Mouse (Mus musculus): ENCODE results near the gene Cdc42bpa.
A peak's percentile ranks its signal among the peaks of the same experiment; 100 is the strongest.

DNA sequence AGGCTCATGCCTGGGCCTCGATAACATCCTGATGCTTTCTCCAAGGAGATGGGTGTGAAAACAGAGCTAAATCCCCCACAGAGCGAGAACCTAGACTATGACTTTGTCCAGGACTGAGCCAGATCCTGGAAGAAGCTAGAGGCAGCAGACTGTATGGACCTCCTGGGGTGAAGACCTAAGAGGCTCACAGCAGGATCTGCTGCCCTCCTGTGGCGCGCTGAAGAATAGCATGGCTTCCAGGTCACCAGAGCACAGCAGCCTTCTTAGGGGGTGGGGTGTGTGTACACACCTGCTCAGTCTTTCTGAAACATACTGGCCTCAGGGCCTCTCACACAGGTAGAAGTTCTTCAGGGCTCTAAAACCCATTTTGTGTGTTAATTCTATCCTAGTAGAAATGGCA is 254.8 kb downstream of the Cdc42bpa start:
- TF ChIP-seq CTCF (IDR thresholded peaks at IDR 0.05; ENCODE audit: low read depth) (peak; percentile 99), EP300 (IDR thresholded peaks at IDR 0.05; ENCODE audit: low read depth) (no peak)
